Mouse (Mus musculus): Measurements from ENCODE around the gene Iqch.

GRCm38 (mm10) chr9:63421096-63421736 lies 181.1 kb downstream of the Iqch start:
- TF ChIP-seq EP300 (IDR thresholded peaks at IDR 0.05; ENCODE audit: insufficient read depth, low read depth, low read length), result no peak
- peak; percentile 41 for TF ChIP-seq CTCF (IDR thresholded peaks at IDR 0.05)

All from heart, adult 2 months (tissue).